Mouse (Mus musculus) liver (tissue): Measurements from ENCODE around the gene Crygs.

Experiments used
- DNase-seq: peaks from one replicate; pipeline ENCODE4 v3.0.0-alpha.2; 2020; ENCODE audit warnings: mixed read lengths

The Crygs gene

DNA sequence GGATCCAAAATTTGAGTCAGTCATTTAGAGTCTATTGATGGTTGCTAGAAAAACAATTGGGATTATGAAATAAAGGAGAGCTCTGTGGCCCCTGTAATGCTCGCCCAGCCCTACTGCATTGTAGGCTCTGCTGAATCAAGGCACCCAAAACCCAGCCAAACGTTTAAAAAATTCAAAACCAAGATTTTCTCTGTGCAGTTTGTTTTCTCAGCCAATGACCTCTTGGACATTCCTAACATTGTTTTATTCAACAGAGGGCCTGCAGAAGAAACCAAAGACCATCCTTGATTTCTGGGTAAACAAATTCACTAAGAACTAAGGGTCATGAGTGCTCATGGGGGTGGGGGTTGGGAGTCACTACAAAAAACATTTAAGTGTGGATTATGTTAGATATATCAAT lies at the start of gene Crygs:
Crygs (minus strand) TSS at position 101 of the 400 bp plus-strand sequence.
- no peak for DNase-seq

DNA sequence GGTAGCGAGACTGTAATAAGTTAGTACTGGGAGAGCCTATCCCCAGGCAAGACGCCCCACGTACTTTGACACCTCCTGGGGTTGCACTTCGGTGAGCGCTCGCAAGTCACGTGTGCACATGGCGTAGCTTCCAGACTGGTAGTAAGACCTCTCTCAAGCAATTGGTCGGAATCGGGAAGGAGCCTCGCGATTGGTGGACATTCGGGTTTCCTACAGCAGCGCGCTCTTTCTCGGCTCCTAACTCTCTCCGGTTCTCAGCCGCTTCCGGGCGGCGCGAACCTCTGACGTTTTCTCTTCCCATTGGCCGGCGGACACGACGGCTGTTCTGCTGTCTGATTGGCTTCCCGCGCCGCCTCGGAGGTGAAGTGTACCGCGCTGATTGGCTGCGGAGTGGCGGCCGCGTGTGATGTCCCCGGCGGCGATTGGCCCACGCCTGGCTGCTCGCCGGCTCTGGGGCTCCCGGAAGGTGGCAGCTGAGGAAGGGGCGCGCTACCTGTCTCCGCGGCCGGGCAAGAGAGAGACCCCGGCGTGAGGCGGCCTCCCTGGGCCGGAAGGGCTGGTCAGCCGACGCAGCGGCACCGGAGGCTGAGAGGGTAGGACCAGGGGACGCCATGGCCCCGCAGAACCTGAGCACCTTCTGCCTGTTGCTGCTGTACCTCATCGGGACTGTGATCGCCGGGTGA lies 46.2 kb upstream of the Crygs start, which contains the start of the genes Tbccd1 and Dnajb11:
Tbccd1 (minus strand) TSS at position 239 of the 683 bp plus-strand sequence.
Dnajb11 (plus strand) TSS at position 415 of the 683 bp plus-strand sequence.
- DNase-seq = peak; percentile 97

GRCm38 (mm10) chr16:22856773-22857172 lies 45.4 kb upstream of the Crygs start:
- peak; percentile 73 for DNase-seq

DNA sequence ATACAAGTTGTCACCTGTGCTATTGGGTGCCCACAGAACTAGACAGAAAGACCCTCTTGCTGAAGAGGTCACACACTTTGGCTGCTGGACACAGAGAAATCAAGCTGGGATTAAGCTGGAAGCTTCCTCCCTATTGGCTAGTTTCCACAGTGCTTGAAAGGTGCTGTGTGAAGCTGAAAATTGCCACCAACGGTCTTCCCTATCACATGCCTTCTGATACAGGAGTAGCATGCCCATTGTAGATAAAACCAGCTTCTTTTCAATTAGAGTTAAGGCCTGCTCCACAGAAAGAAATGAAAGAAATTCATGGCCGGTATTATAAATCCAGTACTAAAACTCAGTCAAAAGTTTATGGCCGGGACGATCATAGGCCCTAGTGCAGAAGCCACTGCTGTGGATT lies 41.3 kb upstream of the Crygs start:
- peak; percentile 32 for DNase-seq

GRCm38 (mm10) chr16:22848331-22848730 lies 37.0 kb upstream of the Crygs start:
- DNase-seq = no peak

- DNase-seq = no peak
Measured at GRCm38 (mm10) chr16:22847686-22848085, 36.3 kb upstream of the Crygs start.

GRCm38 (mm10) chr16:22845481-22845880 lies 34.1 kb upstream of the Crygs start:
- DNase-seq = no peak

- DNase-seq = no peak
Measured at GRCm38 (mm10) chr16:22844834-22845233, 33.5 kb upstream of the Crygs start.

- peak; percentile 84 for DNase-seq
Measured at GRCm38 (mm10) chr16:22844061-22844801, 32.9 kb upstream of the Crygs start.

DNA sequence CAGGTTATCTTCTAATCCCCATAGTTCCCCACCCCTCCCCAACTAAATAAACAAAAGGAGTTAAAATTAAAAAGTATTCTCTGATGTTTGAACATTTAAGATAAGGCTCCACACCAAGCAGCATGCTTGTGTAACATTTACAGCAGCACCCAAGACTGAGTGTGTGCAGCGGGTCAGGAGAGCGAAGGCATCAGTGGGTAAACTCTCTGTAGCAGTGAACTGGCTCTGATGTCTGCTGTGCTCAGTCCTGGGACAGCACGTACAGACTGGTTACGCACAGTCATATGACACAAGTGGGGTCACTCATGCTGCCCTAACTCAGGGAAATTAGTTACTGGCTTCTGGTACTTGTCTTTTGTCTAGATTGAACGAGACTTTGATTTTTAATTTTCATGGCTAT lies 31.5 kb upstream of the Crygs start:
- DNase-seq = no peak

DNA sequence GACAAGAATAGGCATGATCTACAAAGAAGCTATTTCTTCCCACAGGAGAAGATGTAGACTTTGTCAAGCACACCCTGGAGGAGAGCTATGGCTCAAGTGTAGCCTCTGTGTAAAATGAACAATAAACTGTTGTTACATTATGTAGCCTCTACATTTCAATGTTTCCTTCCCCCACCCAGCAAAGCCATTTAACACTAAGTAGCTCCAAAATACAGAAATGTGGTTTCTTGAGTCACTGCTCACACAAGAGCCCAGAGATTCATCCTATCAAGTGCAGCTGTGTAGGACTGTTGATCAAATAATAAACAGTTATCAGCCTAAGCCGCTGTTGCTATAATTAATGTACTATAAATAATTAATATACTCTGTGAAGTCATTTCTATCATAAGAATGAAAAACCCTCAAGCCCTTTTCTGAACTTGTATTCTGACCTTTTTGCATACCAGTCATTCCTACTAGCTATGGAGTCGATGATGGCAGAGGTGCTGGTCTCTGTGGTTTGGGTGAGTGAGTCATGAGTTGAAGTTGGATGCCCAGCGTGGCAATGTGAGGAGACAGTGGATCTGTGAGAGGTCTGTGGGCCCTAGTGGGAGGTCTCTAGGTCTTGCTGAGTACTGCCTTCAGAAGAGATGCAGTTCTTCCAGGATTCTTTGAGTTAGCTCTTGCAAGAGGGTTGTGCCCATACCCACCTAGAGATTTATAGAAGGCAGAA lies 27.9 kb upstream of the Crygs start:
- no peak for DNase-seq

DNA sequence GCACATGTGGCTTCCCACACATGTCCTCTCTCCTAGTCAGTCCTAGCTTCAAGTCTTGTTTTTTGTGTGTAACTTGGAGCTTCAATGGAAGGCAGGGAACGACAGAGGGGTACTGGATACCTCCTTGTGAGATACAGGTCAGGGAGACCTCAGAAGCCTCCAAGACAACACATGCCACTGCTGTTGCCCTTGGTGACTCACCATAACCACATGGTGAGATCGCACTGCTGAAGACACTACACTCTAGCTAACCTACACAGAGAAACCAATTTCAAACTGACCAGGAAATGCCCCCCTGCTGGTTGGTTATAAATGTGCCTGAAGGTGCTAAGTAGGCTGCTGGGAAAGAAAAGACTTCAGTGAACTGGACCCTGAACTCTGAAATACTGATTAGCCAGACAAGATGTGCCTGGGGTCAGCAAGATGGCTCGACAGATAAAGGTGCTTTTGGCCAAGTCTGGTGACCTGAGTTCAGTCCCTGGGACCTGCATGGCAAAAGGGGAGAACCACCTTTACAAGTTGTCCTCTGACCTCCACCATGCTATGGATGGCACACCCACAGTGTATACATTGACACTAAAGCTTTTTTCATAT lies 21.7 kb upstream of the Crygs start:
- DNase-seq = no peak

DNA sequence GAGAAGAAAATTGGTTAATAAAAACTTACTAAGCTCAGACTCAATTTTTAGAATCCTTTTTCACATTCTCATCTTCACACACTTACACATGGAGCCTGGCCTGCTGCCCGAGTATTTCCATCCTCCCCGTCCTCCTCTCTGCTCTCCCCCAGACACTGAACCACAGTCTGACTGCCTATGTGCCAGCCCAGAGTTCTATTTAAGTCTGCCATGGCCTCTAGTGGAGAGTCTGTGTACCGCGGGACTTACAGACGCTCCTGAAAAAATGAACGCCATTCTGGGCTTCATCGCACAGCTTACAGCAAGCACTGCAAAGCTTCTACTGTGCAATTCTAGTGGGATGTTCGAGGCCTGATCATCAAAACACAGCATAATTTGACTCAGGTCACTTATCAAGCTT lies 9.4 kb upstream of the Crygs start:
- DNase-seq = no peak

GRCm38 (mm10) chr16:22807468-22808070 lies 3.8 kb downstream of the Crygs start:
- peak; percentile 43 for DNase-seq

DNA sequence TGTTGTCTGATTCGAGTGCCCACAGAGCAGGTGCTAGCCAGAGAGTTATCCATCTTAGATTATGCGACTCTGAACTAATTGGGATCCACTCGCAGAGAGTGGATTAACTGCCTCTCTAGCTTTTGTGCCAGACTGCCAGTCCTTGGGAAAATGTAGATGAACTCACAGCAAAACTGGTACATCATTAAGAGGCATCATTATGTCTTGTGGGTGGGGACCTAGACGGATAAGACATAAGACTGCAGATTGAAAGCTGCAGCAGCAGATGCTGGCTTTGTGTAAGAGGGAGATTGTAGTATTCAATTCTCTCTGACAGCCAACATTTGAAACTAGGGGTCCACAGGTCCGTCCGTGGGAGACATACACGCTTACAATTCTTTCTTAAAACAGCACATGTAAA lies 8.6 kb downstream of the Crygs start:
- no peak for DNase-seq

DNA sequence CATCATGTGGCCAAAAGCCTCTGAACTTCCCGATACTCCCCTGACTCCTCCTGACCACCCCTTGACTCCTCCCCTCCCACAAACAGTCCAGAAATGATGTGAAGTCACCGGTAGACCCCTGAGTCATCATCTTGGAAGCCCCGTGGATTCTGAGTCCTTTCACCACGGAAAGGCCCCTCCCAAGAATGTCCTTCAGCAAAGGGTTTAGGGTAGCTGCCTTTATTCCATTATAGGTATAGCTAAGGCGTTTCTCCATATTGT lies 10.6 kb downstream of the Crygs start:
- DNase-seq = no peak

GRCm38 (mm10) chr16:22800026-22800848 lies 11.1 kb downstream of the Crygs start:
- no peak for DNase-seq

DNA sequence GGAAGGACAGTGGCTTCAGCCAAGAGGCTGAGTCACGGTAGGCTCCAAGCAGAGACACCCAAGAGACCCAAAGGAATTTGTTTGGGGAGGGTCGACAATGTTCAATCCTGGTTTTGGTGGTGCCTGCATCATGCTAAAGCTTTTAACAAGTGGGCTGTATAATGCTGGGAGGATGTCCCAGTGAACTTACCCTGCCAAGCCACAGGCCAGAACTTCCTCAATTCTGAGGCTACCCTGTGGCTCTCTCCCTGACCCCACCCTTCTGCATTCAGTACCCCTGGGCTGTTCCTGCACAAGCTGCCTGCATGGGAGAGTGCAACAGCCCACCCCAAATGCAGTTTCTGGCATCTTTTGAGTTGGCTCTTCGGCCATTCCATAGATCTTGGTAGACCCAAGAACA lies 12.9 kb downstream of the Crygs start:
- DNase-seq = peak; percentile 6

DNA sequence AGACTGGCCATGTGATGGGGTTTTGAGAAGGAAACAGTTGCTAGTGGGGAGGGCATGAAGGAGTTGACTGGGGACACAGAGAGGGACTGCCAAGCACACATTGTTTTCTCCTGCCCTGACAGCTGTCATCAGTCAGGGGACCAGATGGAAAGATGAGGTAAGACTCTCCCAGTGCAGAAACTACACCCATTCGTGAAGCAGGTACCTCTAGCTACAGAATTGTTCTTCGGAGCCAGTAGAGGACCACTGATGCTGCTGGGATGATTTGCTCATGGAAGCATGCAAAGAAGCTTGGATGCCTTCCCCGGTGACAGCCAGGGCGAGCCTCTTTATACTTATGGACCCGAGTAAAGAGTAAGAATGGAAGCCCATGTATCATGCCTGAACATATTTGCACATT lies 13.9 kb downstream of the Crygs start:
- DNase-seq = no peak

DNA sequence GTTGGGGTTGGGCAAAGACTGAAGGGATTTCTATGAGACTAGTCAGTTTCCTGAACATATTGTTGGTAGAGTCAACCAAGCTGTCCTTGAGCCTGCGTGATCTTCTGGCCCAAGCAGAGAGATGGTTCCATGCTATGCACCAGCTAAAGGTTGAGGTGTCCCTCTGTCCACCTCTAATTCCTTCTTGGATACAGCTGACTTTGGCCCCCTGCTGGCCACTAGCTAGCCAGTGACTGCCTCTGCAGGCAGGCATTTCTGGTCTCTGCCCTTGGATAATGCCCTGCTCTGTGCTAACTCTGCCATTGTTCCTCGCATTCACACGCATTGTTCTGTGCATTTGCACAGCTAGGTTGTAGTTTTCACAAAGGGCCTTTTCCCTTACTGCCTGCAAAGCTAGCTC lies 15.9 kb downstream of the Crygs start:
- no peak for DNase-seq

DNA sequence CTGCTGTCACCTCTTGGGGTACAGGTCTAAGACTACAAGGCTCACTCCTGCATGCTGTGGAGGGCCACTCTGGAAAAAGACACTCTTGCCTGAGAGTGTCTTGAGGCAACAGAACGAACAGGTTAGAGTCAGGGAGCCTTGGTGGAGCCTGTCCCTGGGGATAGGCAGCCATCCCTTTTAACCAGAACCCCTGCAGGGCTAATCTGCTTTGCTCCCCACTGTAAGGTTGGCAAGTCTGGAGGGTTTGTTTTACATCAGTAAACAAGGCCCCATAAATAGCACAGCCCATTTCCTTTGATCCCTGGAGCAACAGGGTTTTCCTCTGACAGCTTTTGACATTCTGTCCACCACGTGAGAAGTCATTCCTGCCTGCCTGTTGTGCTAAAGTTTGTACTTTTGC lies 20.1 kb downstream of the Crygs start:
- no peak for DNase-seq

GRCm38 (mm10) chr16:22789908-22790367 lies 21.4 kb downstream of the Crygs start:
- DNase-seq = no peak
